Mouse (Mus musculus) limb, embryonic 13.5 days (tissue): ENCODE measurements around the gene Rab34. TPM values are rescaled to one million over a fixed set of nuclear protein-coding genes. Genes with fewer than 3 reads are reported as not detected.

ENCODE experiments used
- ATAC-seq: fragments of 200-750 bp; cut with Nextera tagmentation; 2 replicates; pipeline ENCODE4 v1.8.0; 2017; ENCODE audit warnings: low read depth, moderate number of reproducible peaks, moderate TSS enrichment; ENCODE audit not compliant: low FRiP score
- H3K27ac ChIP-seq: fragments of 300-500 bp; sonication (generic); 2 replicates; pipeline ENCODE4 v1.5.1; 2015; ENCODE audit warnings: inconsistent platforms, mild to moderate bottlenecking, moderate library complexity
- H3K27me3 ChIP-seq: fragments of 300-500 bp; sonication (generic); 2 replicates; pipeline ENCODE4 v1.6.1; 2015; ENCODE audit warnings: mild to moderate bottlenecking, inconsistent platforms
- H3K36me3 ChIP-seq: fragments of 300-500 bp; sonication (generic); 2 replicates; pipeline ENCODE4 v1.6.1; 2015; ENCODE audit warnings: inconsistent platforms, mild to moderate bottlenecking, moderate library complexity
- H3K4me1 ChIP-seq: fragments of 300-500 bp; sonication (generic); 2 replicates; pipeline ENCODE4 v1.6.1; 2015; ENCODE audit warnings: inconsistent platforms
- H3K4me2 ChIP-seq: fragments of 300-500 bp; sonication (generic); replicated peaks from 2 replicates; pipeline ENCODE4 v1.6.1; 2015; ENCODE audit warnings: inconsistent platforms, mild to moderate bottlenecking, moderate library complexity
- H3K4me3 ChIP-seq: fragments of 300-500 bp; sonication (generic); 2 replicates; pipeline ENCODE4 v1.5.1; 2015; ENCODE audit warnings: moderate library complexity, mild to moderate bottlenecking, inconsistent platforms
- H3K9ac ChIP-seq: fragments of 300-500 bp; sonication (generic); 2 replicates; pipeline ENCODE4 v1.6.1; 2015; ENCODE audit warnings: mild to moderate bottlenecking, inconsistent platforms
- H3K9me3 ChIP-seq: fragments of 300-500 bp; sonication (generic); 2 replicates; pipeline ENCODE4 v1.6.1; 2016; ENCODE audit warnings: inconsistent platforms
- WGBS: fragments of 180-500 bp; shearing (Covaris S2); methylation state at CpG from one replicate; pipeline ENCODE4 v1.1.7; 2015; 5-methylcytosine and 5-hydroxymethylcytosine counted together
- microRNA-seq: library from miRNA; unstranded; fragments of <30 nt; microRNA quantifications from one replicate; pipeline ENCODE4, GENCODE M21; 2016
- polyA plus RNA-seq: library from polyadenylated mRNA; unstranded; fragments of >200 nt; fragmentation: Nextera tagmentation; extraction: Ambion mirVana; gene quantifications from 2 replicates; pipeline ENCODE4 v1.2.1, GENCODE M21; 2015

The Rab34 gene
- polyA plus RNA-seq, 1 experiment from 2014 or later = 171 TPM

GRCm38 (mm10) chr11:78211513-78211912, 23.3 kb downstream of the Rab34 start:
- WGBS = 81% methylated on average over 5 of the region's 5 CpGs
- Histone ChIP-seq H3K9me3 (no peaks in the 10 kb centered on the region), H3K27ac (no peak overlapping the region), H3K27me3 (no peaks in the 10 kb centered on the region), H3K36me3 (peaks cover 100% of the 10 kb centered on the region), H3K9ac (no peak overlapping the region), H3K4me1 (no peaks in the 10 kb centered on the region), H3K4me2 (no peak overlapping the region), H3K4me3 (no peak overlapping the region)
- ATAC-seq = no peak

- no peak for ATAC-seq
- Histone ChIP-seq H3K4me3 (no peak overlapping the region), H3K27me3 (no peaks in the 10 kb centered on the region), H3K9me3 (no peaks in the 10 kb centered on the region), H3K4me2 (no peak overlapping the region), H3K4me1 (no peaks in the 10 kb centered on the region), H3K9ac (no peak overlapping the region), H3K36me3 (peaks cover 99% of the 10 kb centered on the region), H3K27ac (no peak overlapping the region)
- WGBS = 95% methylated on average over 14 of the region's 14 CpGs
Measured at GRCm38 (mm10) chr11:78213086-78213817, 25.0 kb downstream of the Rab34 start.

- ATAC-seq = no peak
- Histone ChIP-seq H3K36me3 (peaks cover 99% of the 10 kb centered on the region), H3K9ac (no peak overlapping the region), H3K27me3 (no peaks in the 10 kb centered on the region), H3K27ac (no peak overlapping the region), H3K4me3 (no peak overlapping the region), H3K4me2 (no peak overlapping the region), H3K4me1 (no peaks in the 10 kb centered on the region), H3K9me3 (no peaks in the 10 kb centered on the region)
- 86% methylated on average over 11 of the region's 11 CpGs for WGBS
Measured at GRCm38 (mm10) chr11:78215709-78216317, 27.6 kb downstream of the Rab34 start.

DNA sequence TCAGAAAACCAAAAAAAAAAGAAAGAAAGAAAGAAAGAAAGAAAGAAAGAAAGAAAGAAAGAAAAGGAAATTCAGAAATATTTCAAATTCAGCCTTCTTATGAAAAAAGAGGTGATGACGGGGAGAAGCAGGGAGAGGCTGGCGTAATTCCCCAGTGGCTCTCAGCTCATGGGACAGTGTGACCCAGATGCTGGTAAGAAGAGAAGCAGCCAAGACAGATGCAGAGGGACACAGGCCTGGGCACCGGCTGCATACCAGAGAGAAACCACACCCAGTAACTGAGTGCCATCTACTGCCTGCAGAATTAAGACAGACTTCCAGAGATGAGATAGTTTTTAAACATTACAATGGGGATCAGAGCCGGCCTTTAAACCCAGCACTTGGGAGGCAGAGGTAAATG, 35.4 kb downstream of the Rab34 start:
- 91% methylated on average over 4 of the region's 4 CpGs for WGBS
- H3K9ac ChIP-seq = no peak overlapping the region
- H3K4me2 ChIP-seq = no peak overlapping the region
- no peak for ATAC-seq
- peaks cover 98% of the 10 kb centered on the region for H3K36me3 ChIP-seq
- no peaks in the 10 kb centered on the region for H3K27me3 ChIP-seq
- no peaks in the 10 kb centered on the region for H3K4me1 ChIP-seq
- H3K4me3 ChIP-seq = no peak overlapping the region
- no peaks in the 10 kb centered on the region for H3K9me3 ChIP-seq
- H3K27ac ChIP-seq = no peak overlapping the region

DNA sequence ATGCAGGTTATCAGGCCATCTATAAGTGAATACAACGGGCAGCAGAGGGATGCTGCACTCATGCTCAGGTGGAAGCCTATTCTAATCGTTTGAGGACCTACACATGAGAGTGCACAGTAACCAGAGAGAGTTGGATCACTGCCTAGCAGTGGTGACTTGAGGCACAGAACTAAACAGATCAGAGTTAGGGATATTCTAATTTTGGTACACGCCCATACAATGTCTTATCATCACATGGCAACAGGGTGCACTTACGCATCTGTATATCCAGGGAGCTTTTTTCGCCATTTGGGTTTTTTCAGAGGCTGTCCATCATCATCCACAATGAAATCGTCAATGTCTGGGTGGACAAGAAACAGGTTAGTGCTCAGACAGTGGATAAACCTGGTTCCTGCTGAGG, 43.3 kb downstream of the Rab34 start:
- Histone ChIP-seq H3K9me3 (no peaks in the 10 kb centered on the region), H3K4me3 (no peak overlapping the region), H3K4me2 (no peak overlapping the region), H3K27ac (no peak overlapping the region), H3K27me3 (no peaks in the 10 kb centered on the region), H3K4me1 (no peaks in the 10 kb centered on the region), H3K36me3 (peaks cover 90% of the 10 kb centered on the region), H3K9ac (no peak overlapping the region)
- ATAC-seq = no peak
- WGBS = 92% methylated on average over 6 of the region's 6 CpGs

DNA sequence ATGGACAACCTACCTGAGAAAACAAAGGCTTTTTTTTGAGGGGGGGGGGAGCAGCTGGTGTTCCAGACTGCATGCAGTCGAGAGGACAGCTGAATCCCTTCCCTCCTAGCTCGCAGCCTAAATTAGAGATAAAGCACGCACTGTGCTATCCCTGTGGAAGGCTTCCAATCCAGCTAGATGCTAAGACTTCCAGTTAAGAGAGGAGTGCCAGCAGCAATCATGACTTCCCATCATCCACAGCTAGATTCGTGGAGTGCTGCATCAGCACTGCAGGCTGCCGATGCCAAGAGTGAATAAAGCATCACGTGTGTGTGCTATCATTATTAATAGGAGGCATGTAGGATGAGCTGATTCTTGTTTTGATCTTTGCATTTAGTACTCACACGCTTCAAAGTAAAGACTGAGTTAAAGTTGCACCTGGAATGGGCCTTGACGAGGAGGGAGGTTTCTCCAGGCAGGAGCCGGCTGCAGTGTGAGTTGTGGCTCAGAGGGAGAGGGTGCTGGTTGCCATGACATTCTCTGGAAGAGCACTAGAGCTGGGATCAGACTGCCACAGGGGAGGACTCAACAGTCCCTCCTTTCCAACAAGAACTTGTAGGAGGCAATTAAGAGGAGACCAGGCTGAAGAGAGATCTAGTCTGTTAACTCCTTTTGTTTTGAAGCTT, 52.1 kb downstream of the Rab34 start:
- 87% methylated on average over 9 of the region's 9 CpGs for whole genome bisulfite sequencing
- no peak overlapping the region for H3K9ac ChIP-seq
- no peaks in the 10 kb centered on the region for H3K9me3 ChIP-seq
- H3K4me2 ChIP-seq = no peak overlapping the region
- H3K27me3 ChIP-seq = no peaks in the 10 kb centered on the region
- H3K36me3 ChIP-seq = peaks cover 41% of the 10 kb centered on the region
- ATAC-seq = no peak
- H3K27ac ChIP-seq = no peak overlapping the region
- no peak overlapping the region for H3K4me3 ChIP-seq
- peaks cover 11% of the 10 kb centered on the region for H3K4me1 ChIP-seq

Small RNA genes within 50 kb of the gene (microRNA-seq; reads per million reads assigned to microRNA genes)
- not detected for gene Mir7653

Other genes with a start within 250 kb of the Rab34 start
- gene Phf12, start 205.7 kb upstream of the Rab34 start, polyA plus RNA-seq = 21.5 and 22.0 TPM in 2 replicates
- gene Dhrs13, start 156.2 kb upstream of the Rab34 start, polyA plus RNA-seq = 20.1 and 21.1 TPM in 2 replicates
- gene Flot2, start 150.5 kb upstream of the Rab34 start, polyA plus RNA-seq = 52.0 and 52.9 TPM in 2 replicates
- gene Eral1, start 108.0 kb upstream of the Rab34 start, polyA plus RNA-seq = 37.8 and 38.7 TPM in 2 replicates
- gene Fam222b, start 93.8 kb upstream of the Rab34 start, polyA plus RNA-seq = 13.7 and 16.1 TPM in 2 replicates
- 108 and 109 TPM in 2 replicates for gene Traf4, start 22.8 kb upstream of the Rab34 start, polyA plus RNA-seq
- gene Nek8, start 11.8 kb upstream of the Rab34 start, polyA plus RNA-seq = 20.1 and 20.7 TPM in 2 replicates
- 13.5 and 14.1 TPM in 2 replicates for gene Tlcd1, start 11.7 kb upstream of the Rab34 start, polyA plus RNA-seq
- 1,373 and 1,384 TPM in 2 replicates for gene Rpl23a, start 4.8 kb upstream of the Rab34 start, polyA plus RNA-seq
- gene Proca1, start 5.0 kb downstream of the Rab34 start, polyA plus RNA-seq = 2.7 and 3.0 TPM in 2 replicates
- 78.9 and 81.2 TPM in 2 replicates for gene Sdf2, start 57.3 kb downstream of the Rab34 start, polyA plus RNA-seq
- gene Supt6, start 57.6 kb downstream of the Rab34 start, polyA plus RNA-seq = 29.4 and 33.2 TPM in 2 replicates
- 74.7 and 76.1 TPM in 2 replicates for gene 2610507B11Rik, start 73.3 kb downstream of the Rab34 start, polyA plus RNA-seq
- 0.11 and 0.56 TPM in 2 replicates for gene BC030499, start 102.4 kb downstream of the Rab34 start, polyA plus RNA-seq
- 39.6 and 45.8 TPM in 2 replicates for gene Spag5, start 113.1 kb downstream of the Rab34 start, polyA plus RNA-seq
- 6.5 and 6.6 TPM in 2 replicates for gene Aldoc, start 134.5 kb downstream of the Rab34 start, polyA plus RNA-seq
- 88.5 and 88.9 TPM in 2 replicates for gene Pigs, start 140.0 kb downstream of the Rab34 start, polyA plus RNA-seq
- gene Unc119, start 155.1 kb downstream of the Rab34 start, polyA plus RNA-seq = 70.1 and 74.7 TPM in 2 replicates
- 0.24 and 0.48 TPM in 2 replicates for gene Foxn1, start 198.1 kb downstream of the Rab34 start, polyA plus RNA-seq
- not detected in 2 replicates for gene Slc13a2, start 233.8 kb downstream of the Rab34 start, polyA plus RNA-seq